Mouse (Mus musculus) heart, adult 9 months (tissue): ENCODE data around the gene 9130213A22Rik.
A peak's percentile ranks its signal among the peaks of the same experiment; 100 is the strongest.

Source experiments
- DNase-seq, 2 experiments: peaks; one replicate each; pipeline ENCODE4 v3.0.0; 2022; ENCODE audit warnings: low spot score in 2 of 2

9130213A22Rik gene

DNA sequence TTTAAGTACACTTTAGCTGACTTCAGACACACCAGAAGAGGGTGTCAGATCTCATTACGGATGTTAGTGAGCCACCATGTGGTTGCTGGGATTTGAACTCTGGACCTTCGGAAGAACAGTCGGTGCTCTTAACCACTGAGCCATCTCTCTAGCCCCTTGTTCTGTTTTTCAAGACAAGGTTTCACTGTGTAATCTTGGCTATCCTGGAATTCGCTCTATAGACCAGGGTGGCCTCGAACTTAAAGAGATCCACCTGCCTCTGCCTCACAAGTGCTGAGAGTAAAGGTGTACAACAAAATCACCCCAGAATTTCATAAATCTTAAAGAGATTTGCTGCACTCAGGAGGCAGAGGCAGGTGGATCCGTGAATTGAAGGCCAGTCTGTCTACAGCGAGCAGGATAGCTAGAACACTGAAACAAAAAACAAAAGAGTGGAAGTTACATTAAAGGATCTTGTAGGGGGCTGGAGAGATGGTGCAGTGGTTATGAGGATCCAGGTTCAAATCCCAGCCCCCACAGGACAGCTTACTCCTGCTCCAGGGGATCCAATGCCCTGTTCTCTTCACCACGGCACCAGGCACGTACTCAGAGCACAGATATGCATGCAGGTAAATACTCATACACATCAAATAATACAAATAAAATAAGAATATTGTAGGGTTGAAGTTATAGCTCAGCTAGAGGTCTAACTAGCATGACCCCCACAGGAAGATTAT lies 46.5 kb downstream of the 9130213A22Rik start:
- no peak for DNase-seq

DNA sequence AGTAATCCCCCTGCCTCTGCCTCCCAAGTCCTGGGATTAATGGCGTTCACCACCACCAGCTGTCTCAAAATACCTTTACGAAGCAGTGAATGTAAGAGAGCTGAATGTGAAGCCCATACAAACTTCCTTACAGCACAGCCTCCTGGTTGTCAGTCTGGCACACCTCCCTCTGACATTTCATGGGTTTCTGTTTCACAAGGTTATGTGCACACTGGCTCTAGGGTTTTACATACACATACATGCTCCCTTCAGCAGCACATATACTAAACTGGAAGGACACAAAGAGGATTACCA lies 47.7 kb downstream of the 9130213A22Rik start:
- DNase-seq = no peak

DNA sequence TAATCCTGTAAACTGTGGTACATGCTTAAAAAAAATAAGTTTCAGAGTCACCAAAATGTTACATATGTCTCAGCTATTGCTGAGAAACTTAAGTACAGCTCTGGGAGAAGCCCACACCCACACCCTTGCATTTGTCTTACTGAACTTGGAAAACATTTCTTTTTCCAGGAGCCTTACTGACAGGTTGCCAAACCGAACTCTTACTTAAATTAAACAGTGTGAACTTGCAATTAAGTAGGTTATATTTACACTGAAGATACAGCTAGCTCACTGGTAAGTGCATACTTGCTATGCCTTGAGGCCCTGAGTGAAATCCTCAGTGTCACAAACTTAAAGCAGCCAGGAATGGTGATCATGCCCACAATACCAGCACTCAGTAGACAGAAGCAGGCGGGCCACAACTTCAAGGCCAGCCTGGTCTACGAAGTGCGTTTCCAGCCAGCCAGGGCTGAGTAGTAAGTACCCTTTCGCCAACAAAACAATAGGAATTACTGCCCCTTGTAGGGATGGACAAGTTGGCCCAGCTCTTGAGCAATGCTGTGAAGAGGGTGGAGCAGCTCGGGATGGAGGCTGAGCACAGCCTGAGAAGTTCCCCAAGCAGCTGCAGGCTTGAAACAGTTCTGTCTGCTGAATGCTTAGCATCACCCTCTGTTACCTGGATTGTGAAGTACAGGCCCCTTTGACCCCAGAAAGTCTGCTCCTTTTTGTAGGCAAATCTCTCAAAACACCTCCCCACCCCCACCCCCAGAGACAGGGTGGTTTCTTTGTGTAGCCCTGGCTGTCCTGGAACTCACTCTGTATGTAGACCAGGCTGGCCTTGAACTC lies 48.2 kb downstream of the 9130213A22Rik start:
- DNase-seq = no peak

DNA sequence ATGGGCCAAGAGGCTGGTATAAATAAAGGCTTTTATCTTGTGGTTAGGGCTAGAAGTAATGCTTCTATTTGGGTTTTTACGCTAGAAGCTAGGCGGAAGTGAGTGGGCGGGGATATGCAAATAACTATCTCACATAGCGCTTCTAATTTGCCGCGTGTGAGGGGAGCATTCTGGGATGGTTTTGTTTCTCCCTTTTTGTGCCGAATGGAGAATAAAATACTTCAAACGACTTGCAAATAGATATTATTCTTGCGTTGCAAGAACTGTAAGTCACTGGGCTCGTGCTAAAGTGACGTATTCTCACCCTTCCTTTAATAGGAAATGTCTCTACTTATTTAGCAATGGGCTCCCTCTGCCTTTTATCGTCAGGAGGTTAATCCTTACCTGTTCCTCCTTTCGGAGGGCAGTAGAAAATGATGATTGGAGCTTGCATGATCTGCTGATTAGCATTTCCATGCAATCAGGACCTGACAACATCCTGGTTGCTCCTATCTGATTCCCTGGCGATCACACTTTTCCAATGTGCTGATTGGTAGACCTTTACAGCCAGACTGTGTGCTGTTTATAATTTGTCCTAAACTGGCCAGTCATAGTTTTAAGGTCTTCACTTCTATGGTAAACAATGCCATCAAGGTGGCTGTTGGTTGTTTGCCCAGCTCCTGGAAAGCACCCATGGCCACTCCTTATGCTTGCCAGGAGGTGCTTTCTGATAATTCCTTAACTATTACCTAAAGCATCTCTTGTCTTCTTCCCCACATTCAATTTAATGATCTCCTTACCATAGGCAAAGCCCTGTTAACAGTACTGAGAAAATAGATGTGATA lies 49.1 kb downstream of the 9130213A22Rik start:
- DNase-seq = peak; percentile 85 to 93

DNA sequence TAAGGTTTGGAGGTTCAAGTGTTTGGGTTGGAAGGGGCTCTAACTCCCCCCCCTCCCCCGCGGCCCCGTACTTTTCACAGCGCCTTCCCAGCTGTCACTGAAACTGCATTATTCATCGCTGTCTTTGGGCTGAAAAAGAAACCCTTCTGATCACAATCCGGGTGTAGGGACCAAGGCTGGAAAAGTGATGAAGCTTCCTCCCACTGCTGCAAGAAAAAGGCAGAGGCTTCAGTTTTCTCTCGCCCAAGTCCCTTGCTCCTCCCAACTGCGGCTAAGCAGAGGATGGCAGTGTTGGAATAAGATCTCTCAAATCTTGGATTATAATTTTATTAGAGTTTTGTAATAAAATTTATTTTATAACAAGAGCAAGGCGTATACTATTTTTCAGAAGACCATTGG lies 49.7 kb downstream of the 9130213A22Rik start:
- no peak for DNase-seq

DNA sequence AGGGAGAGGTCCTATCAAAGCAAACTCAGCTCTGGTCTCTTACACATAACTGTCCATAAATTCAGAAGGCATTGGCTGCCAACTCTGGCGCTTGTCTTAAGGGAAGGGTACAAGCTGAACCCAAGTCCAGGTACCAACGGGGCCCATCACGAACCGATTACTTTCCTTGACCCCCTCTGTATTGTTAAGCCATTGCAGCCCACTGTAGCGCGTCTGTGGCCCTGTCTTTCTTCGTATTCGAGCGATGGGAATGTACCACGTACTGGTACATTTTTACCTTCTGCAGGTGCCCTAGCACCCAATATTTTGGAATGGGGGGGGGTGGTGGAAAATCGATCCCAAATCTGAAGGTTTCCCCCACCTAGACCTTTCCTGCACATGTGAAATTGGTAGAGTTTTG lies 50.2 kb downstream of the 9130213A22Rik start:
- no peak for DNase-seq

DNA sequence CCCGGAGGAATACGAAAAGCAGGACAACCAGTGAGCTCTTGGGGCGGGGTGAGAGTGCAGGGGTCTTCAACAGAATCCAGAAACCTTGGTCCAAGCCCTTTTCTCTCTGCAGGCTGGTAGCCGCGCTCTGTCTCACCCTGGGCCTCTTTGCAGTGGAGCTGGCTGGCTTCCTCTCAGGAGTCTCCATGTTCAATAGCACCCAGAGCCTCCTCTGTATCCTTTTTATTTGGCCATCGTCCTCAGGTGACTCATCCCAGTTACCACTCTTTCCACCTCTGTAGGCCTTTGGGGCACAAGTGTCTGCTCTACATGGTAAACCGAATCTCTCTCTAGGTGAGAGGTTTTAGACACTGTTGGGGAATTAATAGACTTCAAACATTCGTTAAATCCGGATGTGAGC lies 51.1 kb downstream of the 9130213A22Rik start:
- peak in 1 of 2 experiments; percentile 27 for DNase-seq

DNA sequence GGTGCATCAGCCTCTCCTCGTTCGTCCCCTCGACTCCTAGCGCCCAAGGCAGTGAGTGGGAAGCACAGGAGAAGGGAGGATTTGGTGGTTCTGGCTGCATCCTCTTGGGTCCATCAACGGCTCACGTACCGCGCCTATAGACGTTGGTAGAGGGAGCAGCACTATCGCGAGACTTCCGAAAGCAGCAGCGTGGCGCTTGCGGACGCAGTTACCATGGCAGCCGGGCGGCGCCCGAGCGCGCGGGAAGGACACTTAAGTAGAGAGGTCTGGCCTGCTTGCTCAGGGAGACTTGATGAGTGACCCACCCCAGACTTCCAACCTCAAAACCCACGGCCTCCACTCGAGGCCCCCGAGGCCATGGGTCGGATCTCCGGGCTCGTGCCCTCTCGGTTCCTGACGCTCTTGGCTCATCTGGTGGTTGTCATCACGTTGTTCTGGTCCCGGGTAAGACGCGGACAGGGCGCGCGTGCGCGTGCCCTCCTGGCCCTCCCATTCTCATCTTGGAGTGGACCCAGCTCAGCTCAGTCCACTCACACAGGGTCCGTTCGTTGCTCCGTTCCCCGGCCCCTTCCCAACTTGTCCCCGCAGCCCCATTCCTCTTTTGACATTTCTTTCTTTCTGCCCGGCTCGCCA lies 51.7 kb downstream of the 9130213A22Rik start, which contains the start of gene Tmem107:
Tmem107 (plus strand) TSS at position 217 of the 633 bp plus-strand sequence.
- DNase-seq = peak; percentile 93 to 96

DNA sequence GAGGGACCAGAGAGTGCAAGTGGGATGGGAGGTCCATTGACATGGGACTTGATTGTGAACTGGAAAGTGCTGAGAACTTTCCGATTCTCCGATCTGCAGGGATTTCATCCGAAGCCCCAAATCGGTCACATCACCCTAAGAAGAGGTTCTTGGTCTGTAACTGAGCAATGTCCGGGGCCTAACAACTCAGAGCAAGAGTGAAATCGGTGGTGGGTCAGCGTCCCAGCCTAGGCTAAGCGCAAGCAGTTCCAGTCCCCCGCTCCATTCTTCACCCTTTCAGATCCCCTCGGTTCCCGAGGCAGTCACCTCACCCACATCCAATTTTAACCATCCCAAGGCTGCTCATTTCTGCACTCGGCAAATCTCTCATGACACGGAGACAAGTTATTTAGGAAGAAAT lies 52.3 kb downstream of the 9130213A22Rik start:
- no peak for DNase-seq
